Mouse (Mus musculus): Measurements from ENCODE around the gene Ppp2r3c. TPM values are rescaled to one million over a fixed set of nuclear protein-coding genes. Genes with fewer than 3 reads are reported as not detected.
"Not testable (repeated sequence)": the region's sequence is repeated elsewhere in the genome, so short reads cannot be mapped to it uniquely, and the experiment has no call there.

The Ppp2r3c gene
- 19.6 and 23.3 TPM in 2 replicates for polyA plus RNA-seq (2016; fragmentation: Nextera tagmentation; extraction: Ambion mirVana)

GRCm38 (mm10) chr12:55302485-55303441, at the start of gene Ppp2r3c:
Gene Ppp2r3c, minus strand, starts transcription at chr12:55302998.
- Histone ChIP-seq H3K4me1 (peaks cover 21% of the 10 kb centered on the region), H3K27me3 (ENCODE audit: low read depth, poor library complexity, severe bottlenecking) (no peaks in the 10 kb centered on the region), H3K27ac (peak within 1 kb of the TSS; percentile 95), H3K36me3 (peaks cover 44% of the 10 kb centered on the region), H3K9me3 (replicated peaks) (no peaks in the 10 kb centered on the region), H3K4me3 (peak within 1 kb of the TSS; percentile 67)
- WGBS = under 1% methylated on average over 55 of the region's 55 CpGs
- peak; percentile 89 for DNase-seq (ENCODE audit: low spot score)

- 89% methylated on average over 13 of the region's 13 CpGs for whole genome bisulfite sequencing
- no peak overlapping the region for H3K27ac ChIP-seq
- H3K4me3 ChIP-seq = no peak overlapping the region
- H3K9me3 ChIP-seq (replicated peaks) = no peaks in the 10 kb centered on the region
- H3K36me3 ChIP-seq = peaks cover 3% of the 10 kb centered on the region
- H3K27me3 ChIP-seq (ENCODE audit: low read depth, poor library complexity, severe bottlenecking) = no peaks in the 10 kb centered on the region
- no peak for DNase-seq (ENCODE audit: low spot score)
- H3K4me1 ChIP-seq = 0 out of 2 replicates have a peak, but pooled peaks cover 2% of the 10 kb centered on the region
Measured at GRCm38 (mm10) chr12:55344583-55344982, 41.8 kb upstream of the Ppp2r3c start.

- H3K9me3 ChIP-seq (replicated peaks) = no peaks in the 10 kb centered on the region
- WGBS = 87% methylated on average over 11 of the region's 11 CpGs
- H3K4me3 ChIP-seq = no peak overlapping the region
- no peak overlapping the region for H3K27ac ChIP-seq
- no peaks in the 10 kb centered on the region for H3K27me3 ChIP-seq (ENCODE audit: low read depth, poor library complexity, severe bottlenecking)
- no peak for DNase-seq (ENCODE audit: low spot score)
- peaks cover 3% of the 10 kb centered on the region for H3K36me3 ChIP-seq
- 0 out of 2 replicates have a peak, but pooled peaks cover 2% of the 10 kb centered on the region for H3K4me1 ChIP-seq
Measured at GRCm38 (mm10) chr12:55343998-55344397, 41.2 kb upstream of the Ppp2r3c start.

- not testable (repeated sequence) for H3K4me3 ChIP-seq; DNase-seq (ENCODE audit: low spot score); H3K9me3 ChIP-seq (replicated peaks); H3K27ac ChIP-seq; H3K27me3 ChIP-seq (ENCODE audit: low read depth, poor library complexity, severe bottlenecking); H3K4me1 ChIP-seq; H3K36me3 ChIP-seq
- WGBS = 89% methylated on average over 1 of the region's 1 CpGs
Measured at GRCm38 (mm10) chr12:55343045-55343444, 40.2 kb upstream of the Ppp2r3c start.

- not testable (repeated sequence) for DNase-seq (ENCODE audit: low spot score); H3K4me3 ChIP-seq; H3K4me1 ChIP-seq; H3K9me3 ChIP-seq (replicated peaks); H3K27ac ChIP-seq; H3K27me3 ChIP-seq (ENCODE audit: low read depth, poor library complexity, severe bottlenecking)
- 97% methylated on average over 1 of the region's 2 CpGs for WGBS
- H3K36me3 ChIP-seq = peaks cover 12% of the 10 kb centered on the region
Measured at GRCm38 (mm10) chr12:55338490-55338889, 35.7 kb upstream of the Ppp2r3c start.

GRCm38 (mm10) chr12:55333662-55334061, 30.9 kb upstream of the Ppp2r3c start:
- Histone ChIP-seq H3K4me3 (no peak overlapping the region), H3K36me3 (peaks cover 30% of the 10 kb centered on the region), H3K9me3 (replicated peaks) (no peaks in the 10 kb centered on the region), H3K27me3 (ENCODE audit: low read depth, poor library complexity, severe bottlenecking) (no peaks in the 10 kb centered on the region), H3K4me1 (no peaks in the 10 kb centered on the region), H3K27ac (no peak overlapping the region)
- WGBS = 92% methylated on average over 7 of the region's 7 CpGs
- no peak for DNase-seq (ENCODE audit: low spot score)

- 95% methylated on average over 7 of the region's 7 CpGs for WGBS
- H3K4me3 ChIP-seq = no peak overlapping the region
- H3K36me3 ChIP-seq = peaks cover 23% of the 10 kb centered on the region
- no peaks in the 10 kb centered on the region for H3K9me3 ChIP-seq (replicated peaks)
- no peaks in the 10 kb centered on the region for H3K27me3 ChIP-seq (ENCODE audit: low read depth, poor library complexity, severe bottlenecking)
- no peaks in the 10 kb centered on the region for H3K4me1 ChIP-seq
- no peak overlapping the region for H3K27ac ChIP-seq
- no peak for DNase-seq (ENCODE audit: low spot score)
Measured at GRCm38 (mm10) chr12:55329351-55329750, 26.6 kb upstream of the Ppp2r3c start.

GRCm38 (mm10) chr12:55328784-55329183, 26.0 kb upstream of the Ppp2r3c start:
- DNase-seq (ENCODE audit: low spot score) = no peak
- no peak overlapping the region for H3K4me3 ChIP-seq
- no peaks in the 10 kb centered on the region for H3K4me1 ChIP-seq
- H3K27me3 ChIP-seq (ENCODE audit: low read depth, poor library complexity, severe bottlenecking) = no peaks in the 10 kb centered on the region
- 86% methylated on average over 4 of the region's 4 CpGs for WGBS
- no peaks in the 10 kb centered on the region for H3K9me3 ChIP-seq (replicated peaks)
- peaks cover 21% of the 10 kb centered on the region for H3K36me3 ChIP-seq
- H3K27ac ChIP-seq = no peak overlapping the region

GRCm38 (mm10) chr12:55325702-55326101, 22.9 kb upstream of the Ppp2r3c start:
- no peak for DNase-seq (ENCODE audit: low spot score)
- H3K4me1 ChIP-seq = peaks cover 11% of the 10 kb centered on the region
- H3K4me3 ChIP-seq = no peak overlapping the region
- H3K36me3 ChIP-seq = peaks cover 14% of the 10 kb centered on the region
- no peaks in the 10 kb centered on the region for H3K9me3 ChIP-seq (replicated peaks)
- H3K27ac ChIP-seq = no peak overlapping the region
- H3K27me3 ChIP-seq (ENCODE audit: low read depth, poor library complexity, severe bottlenecking) = no peaks in the 10 kb centered on the region
- WGBS = 95% methylated on average over 7 of the region's 7 CpGs

GRCm38 (mm10) chr12:55321642-55322291, 19.0 kb upstream of the Ppp2r3c start:
- no peak for DNase-seq (ENCODE audit: low spot score)
- no peaks in the 10 kb centered on the region for H3K27me3 ChIP-seq (ENCODE audit: low read depth, poor library complexity, severe bottlenecking)
- H3K36me3 ChIP-seq = peaks cover 12% of the 10 kb centered on the region; the same call in 1 of the 2 replicates
- H3K4me1 ChIP-seq = peaks cover 11% of the 10 kb centered on the region
- peak overlapping the region; percentile 79 for H3K27ac ChIP-seq
- no peaks in the 10 kb centered on the region for H3K9me3 ChIP-seq (replicated peaks)
- WGBS = 81% methylated on average over 18 of the region's 18 CpGs
- H3K4me3 ChIP-seq = no peak overlapping the region

- peak; percentile 42 for DNase-seq (ENCODE audit: low spot score)
- Histone ChIP-seq H3K4me1 (no peaks in the 10 kb centered on the region), H3K9me3 (replicated peaks) (no peaks in the 10 kb centered on the region), H3K27me3 (ENCODE audit: low read depth, poor library complexity, severe bottlenecking) (no peaks in the 10 kb centered on the region), H3K4me3 (no peak overlapping the region), H3K36me3 (peaks cover 38% of the 10 kb centered on the region), H3K27ac (no peak overlapping the region)
- 55% methylated on average over 5 of the region's 5 CpGs for WGBS
Measured at GRCm38 (mm10) chr12:55315192-55315591, 12.4 kb upstream of the Ppp2r3c start.

GRCm38 (mm10) chr12:55313901-55314300, 11.1 kb upstream of the Ppp2r3c start:
- no peak for DNase-seq (ENCODE audit: low spot score)
- Histone ChIP-seq H3K4me1 (no peaks in the 10 kb centered on the region), H3K27me3 (ENCODE audit: low read depth, poor library complexity, severe bottlenecking) (no peaks in the 10 kb centered on the region), H3K27ac (no peak overlapping the region), H3K4me3 (no peak overlapping the region), H3K36me3 (peaks cover 45% of the 10 kb centered on the region), H3K9me3 (replicated peaks) (no peaks in the 10 kb centered on the region)
- 84% methylated on average over 5 of the region's 5 CpGs for whole genome bisulfite sequencing

GRCm38 (mm10) chr12:55311841-55312240, 9.0 kb upstream of the Ppp2r3c start:
- Histone ChIP-seq H3K4me1 (no peaks in the 10 kb centered on the region), H3K36me3 (peaks cover 54% of the 10 kb centered on the region), H3K27ac (no peak overlapping the region), H3K4me3 (no peak overlapping the region), H3K9me3 (replicated peaks) (no peaks in the 10 kb centered on the region), H3K27me3 (ENCODE audit: low read depth, poor library complexity, severe bottlenecking) (no peaks in the 10 kb centered on the region)
- 88% methylated on average over 7 of the region's 7 CpGs for WGBS
- no peak for DNase-seq (ENCODE audit: low spot score)
